Mouse (Mus musculus): Measurements from ENCODE around the gene Gm10491. TPM values are rescaled to one million over a fixed set of nuclear protein-coding genes. Genes with fewer than 3 reads are reported as not detected.

The Gm10491 gene
- polyA plus RNA-seq (2017; shearing (Covaris generic)): not detected

GRCm38 (mm10) chrX:7907735-7908134, at the start of gene Gm10491:
TSS of gene Gm10491 (minus strand) at chrX:7907835.

GRCm38 (mm10) chrX:7947108-7947899, 39.7 kb upstream of the Gm10491 start, which contains the start of gene Hdac6:
TSS of gene Hdac6 (minus strand) at chrX:7947889.

GRCm38 (mm10) chrX:7928270-7928790, 20.7 kb upstream of the Gm10491 start, which contains the start of gene Eras:
TSS of gene Eras (minus strand) at chrX:7928607.

GRCm38 (mm10) chrX:7919601-7920383, 12.2 kb upstream of the Gm10491 start, which contains the start of gene Pcsk1n:
TSS of gene Pcsk1n (plus strand) at chrX:7919822.

GRCm38 (mm10) chrX:7909242-7909641, 1.6 kb upstream of the Gm10491 start, which contains the start of gene Gm10490:
TSS of gene Gm10490 (plus strand) at chrX:7909542.

GRCm38 (mm10) chrX:7898880-7899874, 8.5 kb downstream of the Gm10491 start, which contains the start of the genes Pqbp1 and Timm17b:
TSS of gene Pqbp1 (minus strand) at chrX:7899269.
TSS of gene Timm17b (plus strand) at chrX:7899357.

GRCm38 (mm10) chrX:7883841-7884567, 23.6 kb downstream of the Gm10491 start, which contains the start of gene Slc35a2:
TSS of gene Slc35a2 (plus strand) at chrX:7884028.

GRCm38 (mm10) chrX:7878007-7878419, 29.6 kb downstream of the Gm10491 start, which contains the start of gene Pim2:
TSS of gene Pim2 (plus strand) at chrX:7878262.

Other genes starting within 250 kb of the Gm10491 start
- 10 to 100 TPM; 89.2 to 98.4 TPM for gene Plp2, start 236.4 kb downstream of the Gm10491 start, polyA plus RNA-seq (2017; shearing (Covaris generic))
- gene Magix, start 226.6 kb downstream of the Gm10491 start, polyA plus RNA-seq (2017; shearing (Covaris generic)): not detected
- 10 to 100 TPM; 52.1 to 78.0 TPM for gene Gpkow, start 210.7 kb downstream of the Gm10491 start, polyA plus RNA-seq (2017; shearing (Covaris generic))
- 10 to 100 TPM; 75.7 to 78.1 TPM for gene Wdr45, start 193.5 kb downstream of the Gm10491 start, polyA plus RNA-seq (2017; shearing (Covaris generic))
- gene Gm45208, start 185.6 kb downstream of the Gm10491 start, polyA plus RNA-seq (2017; shearing (Covaris generic)): not detected
- 10 to 100 TPM; 36.2 to 40.3 TPM for gene Praf2, start 179.4 kb downstream of the Gm10491 start, polyA plus RNA-seq (2017; shearing (Covaris generic))
- under 1 TPM; 0.11 to 0.55 TPM for gene Ccdc120, start 156.9 kb downstream of the Gm10491 start, polyA plus RNA-seq (2017; shearing (Covaris generic))
- 10 to 100 TPM; 30.6 to 35.2 TPM for gene Tfe3, start 145.3 kb downstream of the Gm10491 start, polyA plus RNA-seq (2017; shearing (Covaris generic))
- gene Gripap1, start 118.1 kb downstream of the Gm10491 start, polyA plus RNA-seq (2017; shearing (Covaris generic)): 10 to 100 TPM; 95.0 to 98.3 TPM
- 1 to 10 TPM in 1 of 2 experiments, under 1 TPM in 1; 0.69 to 2.4 TPM for gene Kcnd1, start 85.5 kb downstream of the Gm10491 start, polyA plus RNA-seq (2017; shearing (Covaris generic))
- gene Otud5, start 66.5 kb downstream of the Gm10491 start, polyA plus RNA-seq (2017; shearing (Covaris generic)): 100 to 1,000 TPM; 196 to 198 TPM
- gene Pim2, start 29.6 kb downstream of the Gm10491 start, polyA plus RNA-seq (2017; shearing (Covaris generic)): 10 to 100 TPM; 51.7 to 86.2 TPM
- 10 to 100 TPM; 39.3 to 39.5 TPM for gene Slc35a2, start 23.8 kb downstream of the Gm10491 start, polyA plus RNA-seq (2017; shearing (Covaris generic))
- 100 to 1,000 TPM; 144 to 146 TPM for gene Pqbp1, start 8.6 kb downstream of the Gm10491 start, polyA plus RNA-seq (2017; shearing (Covaris generic))
- gene Timm17b, start 8.5 kb downstream of the Gm10491 start, polyA plus RNA-seq (2017; shearing (Covaris generic)): 100 to 1,000 TPM; 130 to 136 TPM
- not detected for gene Gm10490, start 1.7 kb upstream of the Gm10491 start, polyA plus RNA-seq (2017; shearing (Covaris generic))
- under 1 TPM in 1 of 2 experiments, not detected in 1; 0.38 TPM for gene Pcsk1n, start 12.0 kb upstream of the Gm10491 start, polyA plus RNA-seq (2017; shearing (Covaris generic))
- gene Eras, start 20.8 kb upstream of the Gm10491 start, polyA plus RNA-seq (2017; shearing (Covaris generic)): under 1 TPM in 1 of 2 experiments, not detected in 1; 0.44 TPM
- 10 to 100 TPM; 13.0 to 14.0 TPM for gene Hdac6, start 40.1 kb upstream of the Gm10491 start, polyA plus RNA-seq (2017; shearing (Covaris generic))
- 10 to 100 TPM; 25.9 to 28.4 TPM for gene Gata1, start 70.2 kb upstream of the Gm10491 start, polyA plus RNA-seq (2017; shearing (Covaris generic))
- not detected for gene Glod5, start 110.7 kb upstream of the Gm10491 start, polyA plus RNA-seq (2017; shearing (Covaris generic))
- gene Suv39h1, start 166.9 kb upstream of the Gm10491 start, polyA plus RNA-seq (2017; shearing (Covaris generic)): 10 to 100 TPM; 22.7 to 32.2 TPM
- gene Was, start 182.7 kb upstream of the Gm10491 start, polyA plus RNA-seq (2017; shearing (Covaris generic)): 10 to 100 TPM; 80.0 to 87.7 TPM
- 10 to 100 TPM; 24.4 to 32.3 TPM for gene Wdr13, start 225.1 kb upstream of the Gm10491 start, polyA plus RNA-seq (2017; shearing (Covaris generic))
- gene Rbm3, start 238.0 kb upstream of the Gm10491 start, polyA plus RNA-seq (2017; shearing (Covaris generic)): 100 to 1,000 TPM; 502 to 511 TPM